Mouse (Mus musculus) cerebellum, postnatal 10 days (tissue): ENCODE data around the gene Pheta1.

Experiments
- DNase-seq, 2 experiments: peaks; one replicate each; pipeline ENCODE4 v3.0.0; 2021; ENCODE audit warnings: mixed read lengths in 2 of 2

The Pheta1 gene

GRCm38 (mm10) chr5:121848743-121849142 lies at the start of gene Pheta1:
Gene Pheta1, plus strand, starts transcription at chr5:121848984.
- DNase-seq = peak; percentile 98

- DNase-seq = peak in 1 of 2 experiments; percentile 22
Observed at GRCm38 (mm10) chr5:121807186-121807585, 41.6 kb upstream of the Pheta1 start.

DNA sequence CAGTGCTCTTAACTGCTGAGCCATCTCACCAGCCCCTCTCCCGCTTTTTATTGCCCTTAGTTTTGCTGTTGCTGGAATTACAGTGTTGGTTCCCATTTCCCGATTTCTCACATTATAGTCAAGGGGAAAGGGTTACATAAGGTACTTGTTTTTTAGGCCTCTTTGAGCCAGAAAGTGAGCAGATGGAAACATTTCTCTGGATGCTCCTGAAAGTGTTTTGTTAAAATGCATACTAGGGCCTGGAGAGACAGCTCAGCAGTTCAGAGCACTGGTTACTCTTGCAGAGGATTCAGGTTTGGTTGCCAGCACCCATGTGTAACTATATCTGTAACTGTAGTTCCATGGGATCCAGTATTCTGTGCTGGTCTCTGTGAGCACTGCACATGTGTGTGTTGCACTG lies 40.6 kb upstream of the Pheta1 start:
- no peak for DNase-seq

DNA sequence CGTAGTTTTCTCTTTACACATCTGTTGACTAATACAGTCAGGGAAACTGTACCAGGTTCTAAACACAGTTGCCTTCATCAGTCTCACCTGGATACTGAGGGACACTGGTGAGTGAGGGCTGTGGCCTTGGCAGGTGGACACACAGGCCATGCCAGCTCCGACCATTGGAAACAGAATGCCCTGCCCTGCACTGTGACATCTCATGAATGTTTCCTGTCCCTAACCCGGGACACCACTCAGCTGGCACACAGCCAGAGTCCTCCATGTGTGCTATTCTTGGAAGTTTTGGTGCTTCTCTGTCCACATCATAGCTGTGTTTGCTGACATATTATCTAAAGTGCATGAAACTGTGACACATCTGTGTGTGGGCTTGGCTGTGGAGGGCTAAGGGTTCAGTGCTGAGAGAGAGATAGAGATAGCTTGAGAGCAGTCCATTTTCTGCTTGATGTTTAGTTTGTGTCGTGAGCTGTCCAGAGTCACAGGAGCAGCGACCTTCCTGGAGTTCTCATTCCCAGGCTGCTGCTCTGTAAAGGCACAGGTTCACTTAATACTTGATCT lies 39.0 kb upstream of the Pheta1 start:
- peak; percentile 58 to 60 for DNase-seq

DNA sequence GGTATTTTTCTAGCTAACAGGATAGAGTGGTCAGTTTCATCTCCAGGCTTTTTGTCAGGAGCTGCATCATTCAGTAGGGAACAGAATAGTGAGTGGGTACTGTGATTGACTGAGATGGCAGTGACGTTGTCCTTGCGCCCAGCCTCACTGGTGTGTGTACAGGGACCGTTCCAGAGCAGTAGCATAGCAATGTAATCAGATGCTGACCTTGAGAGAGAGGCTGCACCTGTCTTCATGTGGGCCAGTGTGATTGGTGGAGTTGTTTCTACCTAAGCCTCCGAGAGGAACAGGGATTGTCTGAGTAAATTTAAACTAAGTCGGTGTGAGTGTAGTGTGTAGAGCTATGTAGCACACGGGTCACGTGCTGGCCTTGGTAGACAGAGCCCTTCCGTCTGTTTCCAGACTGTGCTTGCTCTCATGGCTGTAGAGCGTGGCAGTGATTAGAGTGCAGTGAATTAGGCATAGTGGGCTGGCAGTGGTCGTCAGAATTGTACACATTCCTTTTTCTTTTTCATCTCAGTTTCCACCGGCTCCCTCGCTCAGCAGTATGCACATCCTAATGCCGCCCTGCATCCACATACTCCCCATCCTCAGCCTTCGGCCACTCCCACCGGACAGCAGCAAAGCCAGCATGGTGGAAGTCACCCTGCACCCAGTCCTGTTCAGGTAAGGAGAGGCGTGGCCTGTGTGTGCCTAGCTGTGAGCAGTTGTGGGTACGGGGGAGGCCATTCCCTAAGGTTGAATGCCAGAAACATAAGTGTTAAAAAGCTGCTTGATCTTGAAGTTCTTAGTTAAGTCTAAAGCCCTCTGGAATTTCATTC lies 38.2 kb upstream of the Pheta1 start:
- peak in 1 of 2 experiments; percentile 15 for DNase-seq

DNA sequence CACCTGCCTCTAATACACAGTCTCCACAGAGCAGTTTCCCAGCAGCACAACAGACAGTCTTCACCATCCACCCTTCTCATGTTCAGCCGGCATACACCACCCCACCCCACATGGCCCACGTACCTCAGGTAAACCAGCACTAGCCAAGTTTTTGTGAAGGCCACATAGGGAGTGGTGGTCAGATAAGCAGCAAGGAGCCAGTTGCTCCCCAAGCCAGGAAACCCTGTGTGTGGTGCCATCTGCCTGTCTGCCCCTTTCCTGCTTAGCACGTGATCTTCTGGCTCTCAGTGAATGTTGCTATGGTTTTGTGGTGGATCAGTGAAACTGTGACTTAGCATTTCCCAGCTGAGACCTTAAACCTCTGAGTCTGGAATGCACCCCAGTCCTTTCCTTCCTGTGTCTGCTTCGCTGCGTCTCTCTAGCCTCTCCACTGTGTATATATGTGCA lies 37.3 kb upstream of the Pheta1 start:
- peak; percentile 71 to 76 for DNase-seq

GRCm38 (mm10) chr5:121812526-121813243 lies 36.1 kb upstream of the Pheta1 start:
- no peak for DNase-seq

DNA sequence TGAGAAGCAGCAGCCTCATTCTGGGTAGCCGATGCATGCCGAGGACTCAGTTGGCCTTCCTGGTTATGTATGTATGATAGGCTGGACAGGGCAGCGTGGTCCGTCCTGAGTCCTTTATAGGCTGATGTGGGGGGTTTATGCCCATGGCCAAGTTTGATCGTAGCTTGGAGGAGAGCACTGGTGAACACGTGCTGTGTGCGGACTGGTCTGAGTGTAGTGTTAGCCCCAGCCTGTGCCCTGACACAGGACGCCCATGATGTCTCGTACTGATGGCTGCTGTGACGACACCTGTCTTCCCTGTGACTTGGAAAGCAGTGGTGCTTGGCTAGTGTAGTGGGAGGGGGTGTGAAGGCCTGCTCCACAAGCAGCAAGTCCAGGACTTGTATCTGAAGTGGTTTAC lies 35.0 kb upstream of the Pheta1 start:
- peak in 1 of 2 experiments; percentile 12 for DNase-seq

DNA sequence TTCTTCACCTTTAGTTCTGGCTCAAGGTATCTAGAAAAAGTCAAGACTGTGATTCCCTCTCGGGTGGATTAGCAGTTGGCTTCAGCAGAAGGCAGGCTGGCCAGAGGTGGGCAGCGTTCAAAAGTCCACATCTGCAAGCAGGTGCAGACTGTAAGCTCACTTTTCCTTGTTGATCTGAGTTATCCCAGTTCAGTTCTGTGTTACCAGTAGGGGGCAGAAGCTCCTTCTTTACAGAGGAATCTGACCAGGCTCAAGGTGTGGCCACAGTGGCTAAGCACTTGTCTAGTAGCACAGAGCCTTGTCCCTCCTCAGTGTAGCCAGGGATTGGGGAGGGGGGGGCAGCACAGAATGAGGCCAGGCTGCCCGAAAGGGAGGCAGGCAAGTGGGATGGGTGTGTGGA lies 33.7 kb upstream of the Pheta1 start:
- DNase-seq = peak; percentile 82 to 89

GRCm38 (mm10) chr5:121815867-121816380 lies 32.9 kb upstream of the Pheta1 start:
- peak in 1 of 2 experiments; percentile 32 for DNase-seq

DNA sequence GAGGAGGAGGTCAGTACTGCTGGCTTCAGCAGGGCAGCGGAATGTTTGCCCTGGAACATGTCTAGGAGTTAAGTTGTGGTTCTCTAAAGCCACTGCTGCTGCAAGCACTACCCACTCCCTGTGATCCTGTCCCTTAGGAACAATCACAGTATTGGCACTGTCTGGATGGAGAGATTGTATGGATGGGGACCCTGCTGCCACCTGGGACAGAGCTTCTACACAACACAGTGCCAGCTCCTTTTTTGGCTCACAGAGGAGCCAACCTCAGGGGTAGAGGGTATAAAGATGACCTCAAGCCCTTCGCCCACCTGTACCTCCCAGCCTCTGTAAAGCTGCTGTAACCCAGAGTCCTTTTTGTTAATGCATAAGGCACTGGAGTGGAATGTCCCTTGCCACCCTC lies 32.2 kb upstream of the Pheta1 start:
- peak in 1 of 2 experiments; percentile 8 for DNase-seq

- peak in 1 of 2 experiments; percentile 12 for DNase-seq
Observed at GRCm38 (mm10) chr5:121817551-121817950, 31.2 kb upstream of the Pheta1 start.

- DNase-seq = peak in 1 of 2 experiments; percentile 12
Observed at GRCm38 (mm10) chr5:121818401-121818800, 30.4 kb upstream of the Pheta1 start.

DNA sequence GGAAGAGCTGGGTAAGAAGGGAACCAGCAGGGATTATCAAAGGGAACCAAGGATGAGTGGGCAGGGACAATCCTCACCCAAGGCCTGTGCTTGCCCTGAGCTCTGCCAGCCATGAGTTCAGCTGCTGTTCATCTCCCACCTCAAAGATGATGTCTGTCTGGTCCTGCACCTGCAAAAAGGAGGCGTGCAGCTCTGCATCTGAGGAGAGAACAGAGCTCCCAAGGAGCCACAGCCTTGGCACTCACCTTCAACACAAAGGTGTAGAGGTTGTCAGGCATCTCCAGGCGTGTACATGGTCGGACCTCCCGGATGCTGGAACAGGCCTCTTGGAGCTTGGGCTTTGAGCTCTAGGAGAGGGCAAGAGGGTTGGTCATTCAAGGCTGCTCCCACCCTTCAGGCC lies 29.9 kb upstream of the Pheta1 start:
- DNase-seq = peak in 1 of 2 experiments; percentile 8

DNA sequence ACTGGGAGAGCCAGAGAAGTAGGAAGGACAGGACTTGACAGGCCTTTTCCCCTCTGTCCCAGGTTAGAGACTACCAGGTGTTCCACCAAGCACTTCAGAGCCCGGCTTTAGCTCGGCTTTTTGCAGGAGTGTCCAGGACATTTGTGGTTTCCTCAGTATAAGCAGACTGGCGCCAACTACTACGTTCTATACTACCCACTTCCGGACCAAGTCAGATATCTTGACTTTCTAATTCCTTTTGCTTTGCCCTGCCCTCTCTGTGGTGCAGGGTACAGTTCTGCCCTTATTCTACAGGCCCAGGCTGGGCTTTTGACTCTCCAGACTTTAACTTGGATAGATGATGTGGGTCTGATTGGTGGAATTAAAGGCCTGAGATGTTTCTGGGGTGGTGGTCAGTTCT lies 29.2 kb upstream of the Pheta1 start:
- no peak for DNase-seq

DNA sequence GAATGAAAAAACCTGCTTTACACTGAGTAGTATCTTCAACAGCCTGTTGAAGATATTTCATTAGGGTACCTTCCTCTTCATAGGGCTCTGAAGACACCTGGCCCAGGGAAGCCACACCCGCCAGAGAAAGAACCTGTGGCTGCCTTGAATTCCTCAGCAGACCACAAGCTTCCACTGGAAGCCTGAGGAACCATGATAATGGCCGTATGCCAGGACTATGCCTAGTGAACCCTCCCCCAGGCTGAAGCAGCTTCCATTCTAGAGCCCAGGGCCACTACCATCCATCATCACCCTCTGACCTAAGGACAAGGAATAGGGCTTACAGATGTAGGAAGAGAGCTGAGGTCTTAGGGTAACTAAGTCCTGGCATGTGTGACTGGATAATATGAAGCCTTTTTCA lies 28.6 kb upstream of the Pheta1 start:
- DNase-seq = peak in 1 of 2 experiments; percentile 13

- DNase-seq = no peak
Observed at GRCm38 (mm10) chr5:121820657-121821056, 28.1 kb upstream of the Pheta1 start.

GRCm38 (mm10) chr5:121821116-121821515 lies 27.7 kb upstream of the Pheta1 start:
- peak in 1 of 2 experiments; percentile 44 for DNase-seq

DNA sequence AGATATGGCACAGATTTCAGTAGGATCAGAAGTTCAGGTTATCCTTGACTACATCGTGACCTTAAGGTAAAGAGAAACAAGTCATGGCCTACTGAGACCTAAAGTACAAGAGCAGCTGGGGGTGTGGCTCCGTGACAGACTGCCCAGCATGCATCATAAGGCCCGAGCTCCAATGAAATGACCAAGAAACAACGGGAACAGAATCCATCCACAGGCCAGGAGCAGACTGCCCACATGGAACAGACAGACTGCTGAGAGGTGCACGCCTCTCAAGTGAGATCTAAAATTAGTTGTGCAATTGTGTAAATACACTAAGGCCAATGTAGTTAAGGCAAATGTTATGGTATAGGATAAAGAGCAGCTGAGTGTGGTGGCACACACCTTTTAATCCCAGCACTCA lies 27.2 kb upstream of the Pheta1 start:
- peak; percentile 37 to 55 for DNase-seq

- peak in 1 of 2 experiments; percentile 40 for DNase-seq
Observed at GRCm38 (mm10) chr5:121822786-121823505, 25.8 kb upstream of the Pheta1 start.

- DNase-seq = peak in 1 of 2 experiments; percentile 20
Observed at GRCm38 (mm10) chr5:121823668-121824067, 25.1 kb upstream of the Pheta1 start.

DNA sequence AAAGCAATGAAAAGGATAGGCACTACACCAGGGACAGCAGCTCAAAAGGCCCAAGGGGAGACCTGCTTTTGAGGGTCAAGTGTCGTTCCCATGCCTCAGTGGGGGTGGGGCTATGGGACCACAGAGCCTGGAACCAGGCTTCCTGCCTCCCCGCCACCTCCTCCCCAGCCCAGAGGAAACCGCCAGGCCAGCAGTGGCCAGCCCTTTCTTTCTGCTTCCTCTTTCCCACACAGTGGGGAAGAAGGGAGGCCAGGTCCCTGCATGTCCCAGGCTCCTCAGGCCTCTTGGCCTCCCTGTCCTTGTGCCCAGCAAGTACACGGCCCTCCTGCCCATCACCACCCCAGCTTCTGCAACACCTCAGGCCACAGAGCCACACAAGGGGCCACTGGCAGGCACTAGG lies 24.7 kb upstream of the Pheta1 start:
- DNase-seq = peak in 1 of 2 experiments; percentile 30
